Mouse (Mus musculus) lung, embryonic 16.5 days (tissue): ENCODE data around the gene Pafah2. TPM values are rescaled to one million over a fixed set of nuclear protein-coding genes. Genes with fewer than 3 reads are reported as not detected.
A peak's percentile ranks its signal among the peaks of the same experiment; 100 is the strongest.

Experiments
- ATAC-seq: fragments of 200-750 bp; cut with Nextera tagmentation; 2 replicates; pipeline ENCODE4 v1.8.0; 2017; ENCODE audit warnings: low read depth, mild to moderate bottlenecking, moderate library complexity
- H3K27ac ChIP-seq: fragments of 300-500 bp; sonication (generic); 2 replicates; pipeline ENCODE4 v1.5.1; 2014; ENCODE audit warnings: mild to moderate bottlenecking, control low read depth, low read length
- H3K27me3 ChIP-seq: fragments of 300-500 bp; sonication (generic); 2 replicates; pipeline ENCODE4 v1.6.1; 2014; ENCODE audit warnings: low read depth, low read length, mixed read lengths; ENCODE audit not compliant: control insufficient read depth, insufficient read depth
- H3K36me3 ChIP-seq: fragments of 300-500 bp; sonication (generic); 2 replicates; pipeline ENCODE4 v1.6.1; 2014; ENCODE audit warnings: low read length; ENCODE audit not compliant: control insufficient read depth, insufficient read depth
- H3K4me1 ChIP-seq: fragments of 300-500 bp; sonication (generic); replicated peaks from 2 replicates; pipeline ENCODE4 v1.6.1; 2014; ENCODE audit warnings: low read length, mixed read lengths; ENCODE audit not compliant: control insufficient read depth, insufficient read depth
- H3K4me2 ChIP-seq: fragments of 300-500 bp; sonication (generic); 2 replicates; pipeline ENCODE4 v1.6.1; 2014; ENCODE audit warnings: low read depth, low read length, control low read depth
- H3K4me3 ChIP-seq: fragments of 300-500 bp; sonication (generic); 2 replicates; pipeline ENCODE4 v1.5.1; 2014; ENCODE audit warnings: mild to moderate bottlenecking, low read length, control low read depth
- H3K9ac ChIP-seq: fragments of 300-500 bp; sonication (generic); 2 replicates; pipeline ENCODE4 v1.6.1; 2014; ENCODE audit warnings: low read length, control low read depth
- H3K9me3 ChIP-seq: fragments of 300-500 bp; sonication (generic); 2 replicates; pipeline ENCODE4 v1.6.1; 2016; ENCODE audit warnings: low read length; ENCODE audit not compliant: control insufficient read depth
- WGBS: fragments of 180-500 bp; shearing (Covaris S2); extraction: QIAGEN DNeasy Blood & Tissue Kit; methylation state at CpG from one replicate; pipeline ENCODE4 v1.1.7; 2014; 5-methylcytosine and 5-hydroxymethylcytosine counted together
- polyA plus RNA-seq: library from polyadenylated mRNA; unstranded; fragments of >200 nt; fragmentation: Nextera tagmentation; extraction: Ambion mirVana; gene quantifications from 2 replicates; pipeline ENCODE4 v1.2.1, GENCODE M21; 2015

Gene Pafah2
- polyA plus RNA-seq, 1 experiment from 2014 or later = 14.3 TPM

- Histone ChIP-seq H3K4me3 (no peak overlapping the region), H3K27ac (no peak overlapping the region), H3K27me3 (peaks cover 21% of the 10 kb centered on the region), H3K4me2 (no peak overlapping the region), H3K9me3 (no peaks in the 10 kb centered on the region), H3K36me3 (no peaks in the 10 kb centered on the region), H3K9ac (no peak overlapping the region), H3K4me1 (no peaks in the 10 kb centered on the region)
- WGBS = 51% methylated on average over 7 of the region's 7 CpGs
- no peak for ATAC-seq
Measured at GRCm38 (mm10) chr4:134457130-134457825, 61.2 kb downstream of the Pafah2 start.

- no peaks in the 10 kb centered on the region for H3K36me3 ChIP-seq
- no peaks in the 10 kb centered on the region for H3K4me1 ChIP-seq
- ATAC-seq = no peak
- no peak overlapping the region for H3K9ac ChIP-seq
- no peak overlapping the region for H3K4me3 ChIP-seq
- no peak overlapping the region for H3K4me2 ChIP-seq
- WGBS = 63% methylated on average over 5 of the region's 5 CpGs
- peaks cover 9% of the 10 kb centered on the region for H3K27me3 ChIP-seq
- H3K27ac ChIP-seq = no peak overlapping the region
- no peaks in the 10 kb centered on the region for H3K9me3 ChIP-seq
Measured at GRCm38 (mm10) chr4:134458856-134459255, 62.7 kb downstream of the Pafah2 start.

DNA sequence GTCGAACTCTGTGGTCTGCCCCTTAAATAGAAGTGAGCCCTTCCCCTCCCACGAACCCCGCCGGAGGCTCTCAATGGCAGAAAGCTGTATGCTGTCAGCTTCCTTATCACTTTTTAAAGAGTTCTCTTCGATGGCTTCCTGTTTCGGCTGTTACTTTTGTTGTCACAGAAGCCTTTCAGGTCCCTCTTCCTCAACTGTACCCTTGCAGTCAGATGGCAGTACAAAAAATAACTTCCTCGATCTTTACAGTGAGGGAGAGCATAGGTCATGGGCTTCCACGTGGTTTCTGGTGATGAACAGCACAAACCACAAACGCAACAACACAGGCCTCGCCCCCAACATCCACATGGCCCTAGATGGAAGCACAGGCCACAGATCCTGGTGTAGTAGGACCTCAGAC lies 64.2 kb downstream of the Pafah2 start:
- 50% methylated on average over 10 of the region's 10 CpGs for WGBS
- no peak overlapping the region for H3K4me2 ChIP-seq
- no peak overlapping the region for H3K4me3 ChIP-seq
- H3K36me3 ChIP-seq = no peaks in the 10 kb centered on the region
- no peaks in the 10 kb centered on the region for H3K9me3 ChIP-seq
- ATAC-seq = no peak
- H3K9ac ChIP-seq = no peak overlapping the region
- no peaks in the 10 kb centered on the region for H3K4me1 ChIP-seq
- no peaks in the 10 kb centered on the region; the same call in 1 of the 2 replicates for H3K27me3 ChIP-seq
- H3K27ac ChIP-seq = no peak overlapping the region

DNA sequence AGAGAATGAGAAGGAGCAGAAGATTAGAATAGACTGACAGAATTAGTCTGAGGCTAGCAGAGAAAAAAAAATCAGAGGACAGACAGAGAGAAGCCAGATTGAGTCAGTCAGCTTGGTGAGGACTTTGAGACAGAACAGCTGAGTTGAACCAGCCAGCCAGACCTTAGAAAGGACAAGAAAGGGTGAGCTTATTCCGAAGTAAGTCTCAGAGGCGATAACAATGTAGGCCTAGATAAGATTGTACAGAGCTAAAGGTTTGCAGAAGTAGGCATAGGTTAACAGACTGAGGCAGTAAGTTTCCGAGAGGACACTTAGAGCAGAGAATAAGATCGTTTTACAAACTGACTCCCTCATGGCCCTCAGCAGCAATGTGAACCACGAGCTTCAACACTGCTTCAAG lies 65.1 kb downstream of the Pafah2 start:
- no peak overlapping the region for H3K4me3 ChIP-seq
- H3K36me3 ChIP-seq = no peaks in the 10 kb centered on the region
- WGBS = 65% methylated on average over 5 of the region's 5 CpGs

DNA sequence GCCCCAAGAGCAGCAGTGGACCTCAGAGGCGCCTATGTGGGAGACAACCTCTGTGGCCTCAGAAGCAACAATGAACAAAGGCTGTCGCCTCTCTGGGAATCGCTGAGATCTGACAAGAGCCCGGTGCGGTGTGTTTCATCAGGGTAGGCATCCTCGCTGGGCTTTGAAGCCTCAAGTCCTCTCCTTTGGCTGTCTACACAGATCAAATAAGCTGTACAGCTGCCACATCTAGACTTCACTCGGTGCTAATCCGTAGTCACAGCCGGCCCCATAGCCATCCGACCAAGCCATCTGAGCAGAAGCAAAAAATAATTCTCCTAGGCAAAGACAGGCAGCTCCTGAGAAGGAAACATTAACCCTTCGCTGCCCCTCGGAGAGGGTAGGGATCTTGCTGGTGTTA lies 69.7 kb downstream of the Pafah2 start:
- H3K9ac ChIP-seq = no peak overlapping the region
- H3K4me2 ChIP-seq = no peak overlapping the region
- H3K27ac ChIP-seq = no peak overlapping the region
- H3K4me3 ChIP-seq = no peak overlapping the region
- H3K36me3 ChIP-seq = peaks cover 2% of the 10 kb centered on the region
- H3K9me3 ChIP-seq = no peaks in the 10 kb centered on the region
- WGBS = 31% methylated on average over 12 of the region's 12 CpGs
- no peak for ATAC-seq
- no peaks in the 10 kb centered on the region for H3K27me3 ChIP-seq
- H3K4me1 ChIP-seq = peaks cover 10% of the 10 kb centered on the region

More for the DNA sequence above, 65.1 kb downstream of the Pafah2 start:
- no peaks in the 10 kb centered on the region; the same call in 1 of the 2 replicates for H3K27me3 ChIP-seq
- no peaks in the 10 kb centered on the region for H3K4me1 ChIP-seq
- no peak overlapping the region for H3K9ac ChIP-seq
- no peaks in the 10 kb centered on the region for H3K9me3 ChIP-seq
- H3K27ac ChIP-seq = no peak overlapping the region
- no peak for ATAC-seq
- no peak overlapping the region for H3K4me2 ChIP-seq

DNA sequence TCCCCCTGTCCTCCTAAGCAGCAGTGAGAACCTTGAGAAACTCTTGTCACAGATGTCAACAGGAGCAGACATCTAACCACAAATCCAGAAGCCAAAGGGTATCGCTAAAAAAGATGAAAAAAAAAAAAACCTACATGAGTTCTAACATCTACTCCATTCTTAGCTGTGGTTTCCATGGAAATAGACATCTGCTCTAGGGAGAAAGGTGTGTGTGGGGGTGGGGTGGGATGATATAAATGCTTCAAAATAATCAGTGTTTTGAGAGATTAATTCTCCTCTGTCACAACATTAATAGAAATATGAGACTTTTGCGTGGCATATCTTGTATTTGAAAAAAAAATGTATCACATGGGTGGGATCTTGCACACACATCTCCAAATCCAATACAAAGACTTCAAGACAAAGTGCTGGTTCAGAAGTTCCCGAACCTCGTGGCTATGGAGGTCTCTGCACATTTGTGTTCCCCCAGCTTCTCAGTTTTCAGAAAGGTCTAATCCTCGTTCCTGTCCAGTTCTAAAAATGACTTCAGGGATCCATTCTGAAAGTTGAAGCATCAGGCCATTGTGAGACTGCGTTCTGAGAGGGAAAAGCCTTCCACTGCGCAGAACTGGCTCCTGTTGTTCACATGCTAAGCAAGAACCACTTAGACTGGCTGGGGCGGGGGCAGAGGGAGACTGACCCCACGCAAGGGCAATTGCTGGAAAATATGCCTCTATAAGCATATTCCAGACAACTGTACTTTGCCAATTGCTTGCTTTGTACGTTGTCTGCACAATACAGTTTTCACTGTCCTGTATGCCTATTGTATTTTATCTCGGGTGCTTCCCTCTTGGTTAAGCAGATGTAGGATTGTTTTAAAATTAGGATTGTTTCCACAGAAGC lies 70.5 kb downstream of the Pafah2 start:
- Histone ChIP-seq H3K27me3 (no peaks in the 10 kb centered on the region), H3K9ac (peak overlapping the region; percentile 93; the same call in 1 of the 2 replicates), H3K4me2 (peak overlapping the region; percentile 94), H3K9me3 (0 out of 2 replicates have a peak, but pooled peaks cover 2% of the 10 kb centered on the region), H3K4me1 (peaks cover 10% of the 10 kb centered on the region), H3K36me3 (peaks cover 9% of the 10 kb centered on the region), H3K4me3 (no peak overlapping the region; the same call in 1 of the 2 replicates), H3K27ac (peak overlapping the region; percentile 55)
- 55% methylated on average over 11 of the region's 11 CpGs for WGBS
- ATAC-seq = no peak

GRCm38 (mm10) chr4:134467435-134468214 lies 71.5 kb downstream of the Pafah2 start:
- no peaks in the 10 kb centered on the region for H3K27me3 ChIP-seq
- peak; percentile 13 for ATAC-seq
- peak overlapping the region; percentile 81 for H3K27ac ChIP-seq
- H3K36me3 ChIP-seq = peaks cover 16% of the 10 kb centered on the region
- H3K4me2 ChIP-seq = peak overlapping the region; percentile 94
- H3K9me3 ChIP-seq = 0 out of 2 replicates have a peak, but pooled peaks cover 2% of the 10 kb centered on the region
- peak overlapping the region; percentile 93 for H3K9ac ChIP-seq
- peaks cover 10% of the 10 kb centered on the region for H3K4me1 ChIP-seq
- H3K4me3 ChIP-seq = peak overlapping the region; percentile 92
- 1% methylated on average over 31 of the region's 31 CpGs for WGBS

DNA sequence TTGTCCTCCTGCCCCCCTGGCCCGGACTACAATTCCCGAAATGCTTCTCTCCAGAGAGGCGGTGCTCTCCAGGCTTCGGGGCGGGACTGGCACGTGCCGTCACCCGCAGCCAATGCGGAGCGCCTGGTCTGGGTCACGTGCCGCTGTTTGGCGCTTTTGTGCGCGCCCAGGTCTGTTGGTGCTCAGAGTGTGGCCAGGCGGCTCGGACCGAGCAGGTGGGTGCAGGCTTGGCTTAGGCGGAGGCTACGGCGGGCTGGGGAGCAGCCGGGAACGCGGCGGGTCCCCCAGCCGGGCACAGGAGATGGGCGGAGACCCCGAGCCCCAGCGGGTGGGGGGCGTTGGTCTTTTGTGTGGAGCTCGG lies 72.1 kb downstream of the Pafah2 start, which contains the start of gene Stmn1:
Stmn1 (plus strand) TSS at position 106 of the 361 bp plus-strand sequence.
- Histone ChIP-seq H3K4me3 (peak within 1 kb of the TSS; percentile 92), H3K27ac (peak within 1 kb of the TSS; percentile 96), H3K4me2 (peak within 1 kb of the TSS; percentile 94), H3K9me3 (0 out of 2 replicates have a peak, but pooled peaks cover 2% of the 10 kb centered on the region), H3K9ac (peak within 1 kb of the TSS; percentile 93), H3K4me1 (peaks cover 10% of the 10 kb centered on the region), H3K27me3 (no peaks in the 10 kb centered on the region), H3K36me3 (peaks cover 18% of the 10 kb centered on the region)
- WGBS = under 1% methylated on average over 31 of the region's 31 CpGs
- peak; percentile 95 for ATAC-seq
